Mouse (Mus musculus): ENCODE results near the gene Scpep1.

The Scpep1 gene

GRCm38 (mm10) chr11:88973776-88974701 is 18.8 kb upstream of the Scpep1 start:
- peak; percentile 91 for DNase-seq (ENCODE audit: low spot score)

DNA sequence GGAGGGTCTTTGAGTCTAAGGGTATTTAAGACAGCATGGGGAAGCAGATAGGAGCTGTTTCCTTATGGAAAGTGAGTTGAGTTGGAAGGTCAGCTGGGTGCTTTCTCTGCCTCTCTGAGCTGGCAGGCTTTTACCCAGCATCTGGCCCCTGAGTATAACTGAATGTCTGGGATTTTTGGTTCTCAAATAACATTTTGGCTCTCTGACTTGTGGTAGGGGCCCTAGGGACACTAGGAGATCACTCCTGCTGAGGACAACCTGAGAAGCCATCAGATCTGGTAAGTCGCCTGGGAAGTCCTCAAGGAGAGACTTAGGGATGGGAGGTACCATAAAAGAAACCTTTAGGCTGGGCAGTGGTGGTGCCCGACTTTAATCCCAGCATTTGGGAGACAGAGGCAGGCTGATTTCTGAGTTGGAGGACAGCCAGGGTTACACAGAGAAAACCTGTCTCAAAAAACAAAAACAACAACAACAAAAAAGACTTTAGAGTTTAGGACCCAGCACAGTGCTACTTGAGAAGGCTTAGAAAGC is 15.0 kb upstream of the Scpep1 start, which contains the start of gene Coil:
Gene Coil (plus strand): TSS at position 51 of the 531 bp plus-strand sequence.
- no peak for DNase-seq (ENCODE audit: low spot score)

GRCm38 (mm10) chr11:88966881-88967361 is 11.7 kb upstream of the Scpep1 start, which contains the start of gene Elobl:
Gene Elobl (minus strand): TSS chr11:88966931.
- no peak for DNase-seq (ENCODE audit: low spot score)

DNA sequence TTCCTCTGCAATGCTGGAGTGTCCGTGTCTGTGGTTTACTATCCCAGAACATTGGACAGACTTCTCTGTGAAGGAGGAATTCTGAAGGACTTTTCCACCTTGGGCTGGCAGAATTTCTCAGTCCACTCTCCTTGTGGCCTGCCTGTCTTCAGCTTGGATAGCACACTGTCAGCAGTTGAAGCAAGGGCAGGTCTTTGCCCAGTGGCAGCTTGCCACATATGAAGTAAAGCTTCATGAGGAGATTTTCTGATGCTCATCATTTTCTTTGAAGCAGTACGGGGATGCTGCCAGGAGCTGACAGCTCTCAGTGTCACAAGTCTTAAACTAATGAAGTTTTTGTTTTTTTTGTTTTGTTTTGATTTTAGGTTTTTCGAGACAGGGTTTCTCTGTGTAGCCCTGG is 3.6 kb upstream of the Scpep1 start:
- DNase-seq (ENCODE audit: low spot score), result no peak

DNA sequence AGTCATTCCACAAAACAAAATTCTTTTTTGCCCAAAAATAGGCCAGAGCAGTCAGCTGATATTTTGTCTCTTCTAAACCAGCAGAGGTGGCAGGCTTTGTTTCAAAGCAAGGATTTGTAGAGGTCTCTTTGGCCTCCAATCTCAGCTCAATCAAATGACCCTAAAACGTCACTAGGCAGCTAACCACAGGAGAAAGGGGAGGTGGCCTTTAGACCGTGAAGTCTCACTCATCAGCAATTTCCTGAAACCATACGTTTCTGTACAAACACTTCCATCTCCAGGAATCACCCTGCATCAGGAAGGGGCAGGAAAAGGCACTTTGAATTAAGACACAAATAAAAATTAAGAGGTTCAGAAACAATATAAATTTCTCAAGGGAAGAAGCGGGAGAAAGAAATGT is 462 bp downstream of the Scpep1 start:
- DNase-seq (ENCODE audit: low spot score), result no peak

DNA sequence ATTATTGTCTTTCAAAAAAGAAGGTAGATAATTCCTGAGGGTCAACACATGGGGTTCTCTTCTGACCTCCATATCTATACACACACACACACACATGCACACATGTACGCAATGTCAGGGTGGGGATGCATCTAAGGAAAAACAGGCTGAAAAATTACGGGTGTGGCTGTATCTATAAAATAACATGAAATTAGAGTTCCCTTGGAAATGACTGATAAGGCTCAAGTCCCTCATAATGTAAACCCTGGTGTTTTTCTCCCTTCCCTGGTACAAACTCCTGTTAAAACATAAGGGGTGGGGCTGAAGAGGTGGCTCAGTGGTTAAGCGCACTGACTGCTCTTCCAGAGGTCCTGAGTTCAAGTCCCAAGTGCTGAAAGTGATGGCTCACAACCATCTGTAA is 1.7 kb downstream of the Scpep1 start:
- DNase-seq (ENCODE audit: low spot score), result no peak

GRCm38 (mm10) chr11:88952117-88952516 is 3.1 kb downstream of the Scpep1 start:
- DNase-seq (ENCODE audit: low spot score), result no peak

DNA sequence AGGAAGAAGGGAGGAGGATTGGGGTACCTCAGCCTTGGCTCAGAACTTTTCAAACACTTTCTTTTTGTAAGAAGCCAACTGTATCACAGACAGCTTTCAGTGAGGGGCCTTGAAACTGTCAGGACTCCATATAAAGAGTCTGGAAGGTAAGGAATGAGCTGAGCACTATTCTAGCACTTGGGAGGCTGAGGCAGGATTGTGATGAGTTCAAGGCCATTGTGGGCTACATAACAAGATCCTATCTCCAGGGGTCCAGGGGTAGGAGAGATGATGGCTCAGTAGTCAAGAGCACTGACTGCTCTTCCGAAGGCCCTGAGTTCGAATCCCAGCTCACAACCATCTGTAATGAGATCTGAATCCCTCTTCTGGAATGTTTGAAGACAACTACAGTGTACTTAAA is 3.7 kb downstream of the Scpep1 start:
- no peak for DNase-seq (ENCODE audit: low spot score)

- DNase-seq (ENCODE audit: low spot score), result no peak
These were observed 4.5 kb downstream of the Scpep1 start for GRCm38 (mm10) chr11:88950640-88951250.

- DNase-seq (ENCODE audit: low spot score), result no peak
These were observed 5.2 kb downstream of the Scpep1 start for GRCm38 (mm10) chr11:88949802-88950639.

DNA sequence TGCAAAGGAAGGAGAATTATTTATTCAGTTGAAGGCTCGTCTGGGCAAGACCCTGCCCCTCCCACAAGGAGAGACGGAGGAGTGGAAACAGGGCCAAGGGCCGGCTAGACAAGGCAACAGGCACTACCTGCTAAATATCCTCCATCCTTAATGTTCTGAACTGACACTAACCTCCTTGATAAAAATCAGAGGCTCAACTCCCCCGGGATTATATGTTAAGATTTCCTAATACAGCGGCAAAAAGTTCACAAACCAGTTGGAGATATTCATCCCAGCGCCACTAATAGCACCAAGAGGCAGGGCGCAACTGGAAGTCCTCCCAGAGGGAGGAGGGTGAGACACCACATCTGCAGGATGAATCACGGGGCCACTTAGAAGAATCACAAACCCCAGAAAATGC is 6.4 kb downstream of the Scpep1 start:
- no peak for DNase-seq (ENCODE audit: low spot score)

DNA sequence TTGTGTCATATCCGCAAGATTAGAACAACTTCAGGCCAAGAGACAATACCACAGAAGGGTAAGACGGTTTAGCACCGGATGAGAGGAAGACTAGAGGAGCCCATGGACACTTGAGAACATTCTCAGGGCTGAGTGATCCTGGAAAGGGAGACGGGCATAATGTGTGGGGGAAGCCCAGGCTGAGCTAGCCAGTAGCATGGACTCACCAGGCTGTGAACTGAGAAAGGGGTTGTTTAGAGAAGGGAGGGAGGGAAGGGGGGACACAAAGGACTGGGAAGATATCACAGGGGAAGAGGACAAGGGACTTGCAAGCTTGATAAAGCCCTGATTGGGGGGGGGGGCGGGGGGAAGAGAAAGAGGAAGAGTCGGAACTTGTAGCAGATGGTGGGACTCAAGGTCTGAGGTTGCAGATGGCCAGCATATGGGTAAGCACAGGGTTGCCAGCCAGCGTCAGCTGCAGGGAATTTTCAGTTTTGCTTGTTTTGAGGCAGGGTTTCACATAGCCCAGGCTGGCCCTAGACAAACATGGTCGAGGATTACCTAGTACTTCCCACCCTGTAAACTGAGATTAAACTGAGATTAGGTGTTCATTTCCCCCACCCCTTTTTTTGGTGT is 9.2 kb downstream of the Scpep1 start:
- no peak for DNase-seq (ENCODE audit: low spot score)

DNA sequence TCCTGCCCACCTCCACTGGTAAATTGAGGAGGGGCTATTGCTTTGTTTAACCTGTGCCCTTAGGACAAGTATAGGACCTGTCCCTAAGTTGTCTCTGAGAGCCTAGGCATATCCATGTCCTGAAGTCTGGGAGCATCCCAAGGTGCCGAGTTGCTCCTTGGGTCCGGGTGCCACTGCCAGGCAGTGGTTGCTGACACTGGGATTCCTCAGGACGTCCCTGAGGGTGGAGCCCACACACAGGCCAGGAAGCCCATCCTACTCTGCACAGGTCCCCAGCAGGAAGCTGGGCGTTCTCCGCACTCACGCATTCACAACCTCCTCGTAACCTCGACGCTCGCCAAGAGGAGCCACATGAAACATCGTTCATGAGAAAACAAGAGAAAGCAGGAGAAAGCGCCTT is 13.8 kb downstream of the Scpep1 start:
- DNase-seq (ENCODE audit: low spot score), result no peak

GRCm38 (mm10) chr11:88939634-88940033 is 15.6 kb downstream of the Scpep1 start:
- no peak for DNase-seq (ENCODE audit: low spot score)

GRCm38 (mm10) chr11:88938770-88939169 is 16.5 kb downstream of the Scpep1 start:
- no peak for DNase-seq (ENCODE audit: low spot score)

DNA sequence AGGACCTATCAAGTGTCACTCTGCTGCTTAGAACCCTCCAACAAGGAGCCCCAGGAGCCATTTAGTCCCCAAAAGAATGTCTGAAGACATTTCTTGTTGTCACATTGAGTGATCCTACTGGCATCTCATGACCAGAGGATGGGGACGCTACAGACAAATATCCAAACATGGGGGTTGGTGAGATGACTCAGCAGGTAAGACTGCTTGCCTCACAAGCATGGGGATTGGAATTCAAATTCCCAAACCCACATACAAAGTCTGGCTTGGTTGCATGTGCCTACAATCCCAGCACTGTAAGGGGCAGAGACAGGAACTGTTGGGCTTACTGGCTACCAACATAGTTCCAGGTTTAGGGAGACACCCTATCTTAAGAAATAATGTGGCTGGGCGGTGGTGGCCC is 17.4 kb downstream of the Scpep1 start:
- no peak for DNase-seq (ENCODE audit: low spot score)

DNA sequence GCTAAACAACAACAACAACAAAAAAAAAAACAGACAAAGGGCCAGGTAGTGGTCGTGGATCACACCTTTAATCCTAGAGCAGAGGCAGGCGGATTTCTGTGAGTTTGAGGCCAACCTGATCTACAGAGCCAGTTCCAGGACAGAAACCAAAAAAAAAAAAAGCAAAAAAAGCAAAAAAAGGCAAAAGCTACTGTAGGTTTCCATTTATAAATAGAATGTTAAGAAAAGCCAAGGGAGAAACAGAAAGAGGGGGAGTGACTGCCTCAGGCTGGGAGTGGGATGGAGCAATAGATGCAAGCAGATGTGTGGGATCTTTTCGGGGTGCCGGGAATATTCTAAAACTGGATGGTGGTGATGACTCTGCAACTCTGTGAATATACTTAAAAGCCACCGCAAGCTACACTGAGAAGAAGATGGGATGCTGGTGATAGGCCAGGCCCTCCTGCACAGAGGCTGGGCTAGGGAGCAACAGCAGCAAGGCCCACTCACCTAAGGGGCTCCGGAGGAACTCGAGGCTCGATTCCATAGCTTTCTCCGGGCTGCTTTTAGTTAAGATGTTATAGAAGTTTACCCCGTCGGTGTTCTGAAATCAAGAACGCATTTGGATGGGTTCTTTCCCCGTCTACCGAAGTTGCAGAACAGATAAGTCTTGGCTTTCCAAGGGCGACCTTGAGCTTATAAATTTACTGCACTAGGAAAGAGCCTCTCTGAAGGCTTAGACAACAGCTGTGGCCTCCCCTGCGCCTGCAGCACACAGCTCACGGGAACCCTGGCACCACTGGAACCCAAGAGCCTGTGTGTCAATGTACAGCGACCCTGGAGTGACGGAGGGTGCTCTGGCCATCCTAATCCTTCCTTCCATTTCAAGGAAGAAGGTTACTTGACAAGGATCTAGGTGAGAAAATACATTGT is 20.9 kb downstream of the Scpep1 start:
- DNase-seq (ENCODE audit: low spot score), result peak; percentile 73

DNA sequence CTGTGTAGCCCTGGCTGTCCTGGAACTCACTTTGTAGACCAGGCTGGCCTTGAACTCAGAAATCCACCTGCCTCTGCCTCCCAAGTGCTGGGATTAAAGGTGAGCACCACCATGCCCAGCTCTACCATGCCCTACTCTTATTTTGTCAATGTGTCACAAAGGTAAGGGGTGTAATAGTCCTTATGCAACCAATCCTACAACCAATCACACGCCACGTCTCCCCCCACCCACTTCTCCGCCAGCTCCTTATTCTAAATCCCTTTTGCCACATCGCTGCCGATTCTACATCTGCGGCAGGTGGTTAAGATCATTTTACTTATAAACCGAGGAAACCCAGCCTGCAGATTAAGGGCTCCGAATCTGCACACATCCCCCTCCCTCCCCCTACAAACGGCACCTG is 22.2 kb downstream of the Scpep1 start:
- no peak for DNase-seq (ENCODE audit: low spot score)

DNA sequence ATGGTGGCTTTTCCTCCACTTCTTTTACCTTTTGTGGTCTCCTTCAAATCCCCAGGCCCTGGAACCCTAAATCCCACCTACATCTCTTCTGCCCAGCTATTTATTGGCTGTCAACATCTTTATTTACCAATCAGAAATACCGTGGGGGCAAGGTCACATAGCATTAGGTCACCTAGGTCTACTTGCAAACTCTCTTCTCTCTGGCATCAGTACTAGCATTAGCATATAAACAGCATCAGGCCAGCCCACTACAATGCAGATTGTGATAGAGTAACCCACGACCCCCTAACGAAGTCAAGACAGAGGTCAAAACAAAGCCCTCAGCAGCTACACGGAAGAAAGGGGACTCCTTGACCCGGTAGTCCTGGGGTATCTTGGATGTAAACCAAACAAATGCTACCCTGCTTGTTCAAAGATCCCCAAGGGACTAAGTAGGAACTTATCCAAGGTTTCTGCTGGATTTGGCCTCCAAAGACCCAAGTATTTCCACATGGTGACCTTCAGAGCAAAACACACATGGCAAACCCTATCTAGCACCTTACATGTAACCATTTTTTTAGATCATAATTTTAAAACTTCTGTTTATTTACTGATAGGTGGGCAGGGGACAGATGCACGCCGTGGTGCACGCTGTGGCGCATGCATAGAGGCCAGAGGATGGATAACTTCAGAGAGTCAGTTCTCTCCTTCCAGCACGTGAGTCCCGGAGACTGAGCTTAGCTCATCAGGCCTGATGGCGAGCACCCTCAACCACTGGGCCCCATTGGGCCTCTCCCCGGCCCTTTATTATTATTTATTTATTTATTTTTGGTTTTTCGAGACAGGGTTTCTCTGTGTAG is 23.4 kb downstream of the Scpep1 start:
- no peak for DNase-seq (ENCODE audit: low spot score)

- no peak for DNase-seq (ENCODE audit: low spot score)
These were observed 28.7 kb downstream of the Scpep1 start for GRCm38 (mm10) chr11:88926566-88926965.
